Mouse (Mus musculus) hindbrain, embryonic 11.5 days (tissue): ENCODE measurements around the gene Plb1. TPM values are rescaled to one million over a fixed set of nuclear protein-coding genes. Genes with fewer than 3 reads are reported as not detected.

ENCODE experiments used
- ATAC-seq: fragments of 200-750 bp; cut with Nextera tagmentation; 2 replicates; pipeline ENCODE4 v1.8.0; 2017; ENCODE audit warnings: mild to moderate bottlenecking, moderate TSS enrichment, moderate library complexity; ENCODE audit not compliant: low FRiP score
- DNase-seq: peaks from one replicate; pipeline ENCODE4 v3.0.0-alpha.2; 2015; ENCODE audit warnings: low spot score
- H3K27ac ChIP-seq: fragments of 300-500 bp; sonication (generic); 2 replicates; pipeline ENCODE4 v1.5.1; 2014; ENCODE audit warnings: mild to moderate bottlenecking, low read depth, low read length
- H3K27me3 ChIP-seq: fragments of 300-500 bp; sonication (generic); 2 replicates; pipeline ENCODE4 v1.6.1; 2014; ENCODE audit warnings: mild to moderate bottlenecking, low read length, moderate library complexity, mixed read lengths; ENCODE audit not compliant: control insufficient read depth, insufficient read depth
- H3K36me3 ChIP-seq: fragments of 300-500 bp; sonication (generic); 2 replicates; pipeline ENCODE4 v1.6.1; 2014; ENCODE audit warnings: mild to moderate bottlenecking, low read length, moderate library complexity, mixed read lengths; ENCODE audit not compliant: control insufficient read depth, insufficient read depth
- H3K4me1 ChIP-seq: fragments of 300-500 bp; sonication (generic); replicated peaks from 2 replicates; pipeline ENCODE4 v1.6.1; 2014; ENCODE audit warnings: low read length, mixed read lengths; ENCODE audit not compliant: control insufficient read depth, insufficient read depth
- H3K4me2 ChIP-seq: fragments of 300-500 bp; sonication (generic); replicated peaks from 2 replicates; pipeline ENCODE4 v1.6.1; 2014; ENCODE audit warnings: mild to moderate bottlenecking, low read depth, low read length
- H3K4me3 ChIP-seq: fragments of 300-500 bp; sonication (generic); 2 replicates; pipeline ENCODE4 v1.5.1; 2014; ENCODE audit warnings: low read depth, low read length
- H3K9ac ChIP-seq: fragments of 300-500 bp; sonication (generic); 2 replicates; pipeline ENCODE4 v1.6.1; 2014; ENCODE audit warnings: low read depth, low read length
- H3K9me3 ChIP-seq: fragments of 300-500 bp; sonication (generic); 2 replicates; pipeline ENCODE4 v1.6.1; 2016; ENCODE audit warnings: low read length; ENCODE audit not compliant: control insufficient read depth
- WGBS: fragments of 180-500 bp; shearing (Covaris S2); extraction: QIAGEN DNeasy Blood & Tissue Kit; methylation state at CpG from one replicate; pipeline ENCODE4 v1.1.7; 2014; 5-methylcytosine and 5-hydroxymethylcytosine counted together
- polyA plus RNA-seq: library from polyadenylated mRNA; unstranded; fragments of >200 nt; fragmentation: Nextera tagmentation; extraction: Ambion mirVana; gene quantifications from 2 replicates; pipeline ENCODE4 v1.2.1, GENCODE M21; 2014

Gene Plb1
- polyA plus RNA-seq, result 0.10 TPM in 1 of 2 replicates, not detected in the other

- no peak within 1 kb of the TSS for H3K9ac ChIP-seq
- no peak within 1 kb of the TSS for H3K4me3 ChIP-seq
- no peaks in the 10 kb centered on the region for H3K4me1 ChIP-seq
- 83% methylated on average over 9 of the region's 9 CpGs for WGBS
- no peak within 1 kb of the TSS for H3K4me2 ChIP-seq
- H3K9me3 ChIP-seq, result no peaks in the 10 kb centered on the region
- ATAC-seq, result no peak
- DNase-seq, result no peak
- H3K36me3 ChIP-seq, result no peaks in the 10 kb centered on the region
- no peaks in the 10 kb centered on the region for H3K27me3 ChIP-seq
- H3K27ac ChIP-seq, result no peak within 1 kb of the TSS
Observed at GRCm38 (mm10) chr5:32232474-32232873, at the start of gene Plb1. TSS of gene Plb1 (plus strand) at chr5:32232708.

- DNase-seq (no peak), ATAC-seq (no peak)
- H3K27ac ChIP-seq, result no peak overlapping the region
- no peak overlapping the region for H3K9ac ChIP-seq
- H3K4me3 ChIP-seq, result no peak overlapping the region
- no peak overlapping the region for H3K4me2 ChIP-seq
- no peaks in the 10 kb centered on the region for H3K9me3 ChIP-seq
- no peaks in the 10 kb centered on the region for H3K4me1 ChIP-seq
- no peaks in the 10 kb centered on the region for H3K36me3 ChIP-seq
- H3K27me3 ChIP-seq, result no peaks in the 10 kb centered on the region
- WGBS, result 74% methylated on average over 4 of the region's 4 CpGs
Observed at GRCm38 (mm10) chr5:32182885-32183629, 49.5 kb upstream of the Plb1 start.

GRCm38 (mm10) chr5:32187717-32188116 is 44.8 kb upstream of the Plb1 start:
- Histone ChIP-seq H3K9ac (no peak overlapping the region), H3K27me3 (no peaks in the 10 kb centered on the region), H3K9me3 (no peaks in the 10 kb centered on the region), H3K36me3 (no peaks in the 10 kb centered on the region), H3K4me2 (no peak overlapping the region), H3K4me1 (no peaks in the 10 kb centered on the region), H3K27ac (no peak overlapping the region), H3K4me3 (no peak overlapping the region)
- ATAC-seq, result no peak
- DNase-seq, result no peak
- WGBS, result 57% methylated on average over 11 of the region's 11 CpGs

GRCm38 (mm10) chr5:32191259-32191658 is 41.2 kb upstream of the Plb1 start:
- Histone ChIP-seq H3K4me1 (no peaks in the 10 kb centered on the region), H3K27ac (no peak overlapping the region), H3K27me3 (no peaks in the 10 kb centered on the region), H3K9me3 (no peaks in the 10 kb centered on the region), H3K36me3 (no peaks in the 10 kb centered on the region), H3K4me3 (no peak overlapping the region), H3K9ac (no peak overlapping the region), H3K4me2 (no peak overlapping the region)
- DNase-seq (no peak), ATAC-seq (no peak)
- 85% methylated on average over 5 of the region's 5 CpGs for WGBS

- no peaks in the 10 kb centered on the region for H3K36me3 ChIP-seq
- H3K4me2 ChIP-seq, result no peak overlapping the region
- no peaks in the 10 kb centered on the region for H3K4me1 ChIP-seq
- no peaks in the 10 kb centered on the region for H3K27me3 ChIP-seq
- no peak overlapping the region for H3K27ac ChIP-seq
- no peak overlapping the region for H3K9ac ChIP-seq
- DNase-seq, result no peak
- no peaks in the 10 kb centered on the region for H3K9me3 ChIP-seq
- WGBS, result 90% methylated on average over 16 of the region's 16 CpGs
- H3K4me3 ChIP-seq, result no peak overlapping the region
- ATAC-seq, result no peak
Observed at GRCm38 (mm10) chr5:32192016-32192845, 40.3 kb upstream of the Plb1 start.

- no peaks in the 10 kb centered on the region for H3K9me3 ChIP-seq
- no peaks in the 10 kb centered on the region for H3K4me1 ChIP-seq
- H3K27me3 ChIP-seq, result no peaks in the 10 kb centered on the region
- ATAC-seq (no peak), DNase-seq (no peak)
- H3K27ac ChIP-seq, result no peak overlapping the region
- H3K9ac ChIP-seq, result no peak overlapping the region
- no peak overlapping the region for H3K4me3 ChIP-seq
- 80% methylated on average over 4 of the region's 4 CpGs for WGBS
- H3K4me2 ChIP-seq, result no peak overlapping the region
- H3K36me3 ChIP-seq, result no peaks in the 10 kb centered on the region
Observed at GRCm38 (mm10) chr5:32194236-32194635, 38.3 kb upstream of the Plb1 start.

- Histone ChIP-seq H3K27me3 (no peaks in the 10 kb centered on the region), H3K4me3 (no peak overlapping the region), H3K4me2 (no peak overlapping the region), H3K4me1 (no peaks in the 10 kb centered on the region), H3K27ac (no peak overlapping the region), H3K9me3 (no peaks in the 10 kb centered on the region), H3K9ac (no peak overlapping the region), H3K36me3 (no peaks in the 10 kb centered on the region)
- DNase-seq (no peak), ATAC-seq (no peak)
- 66% methylated on average over 12 of the region's 12 CpGs for WGBS
Observed at GRCm38 (mm10) chr5:32195857-32196609, 36.5 kb upstream of the Plb1 start.

- ATAC-seq, result 0 out of 2 replicates have a peak, but pooled peaks have one; percentile 59
Observed at GRCm38 (mm10) chr5:32197698-32198097, 34.8 kb upstream of the Plb1 start.

More at GRCm38 (mm10) chr5:32197698-32198097, 34.8 kb upstream of the Plb1 start:
- Histone ChIP-seq H3K27me3 (no peaks in the 10 kb centered on the region), H3K9me3 (no peaks in the 10 kb centered on the region), H3K27ac (no peak overlapping the region), H3K4me1 (no peaks in the 10 kb centered on the region), H3K9ac (no peak overlapping the region), H3K4me3 (no peak overlapping the region), H3K4me2 (no peak overlapping the region), H3K36me3 (no peaks in the 10 kb centered on the region)
- WGBS, result 19% methylated on average over 4 of the region's 4 CpGs
- peak; percentile 92 for DNase-seq
